In the genomic region with DNA sequence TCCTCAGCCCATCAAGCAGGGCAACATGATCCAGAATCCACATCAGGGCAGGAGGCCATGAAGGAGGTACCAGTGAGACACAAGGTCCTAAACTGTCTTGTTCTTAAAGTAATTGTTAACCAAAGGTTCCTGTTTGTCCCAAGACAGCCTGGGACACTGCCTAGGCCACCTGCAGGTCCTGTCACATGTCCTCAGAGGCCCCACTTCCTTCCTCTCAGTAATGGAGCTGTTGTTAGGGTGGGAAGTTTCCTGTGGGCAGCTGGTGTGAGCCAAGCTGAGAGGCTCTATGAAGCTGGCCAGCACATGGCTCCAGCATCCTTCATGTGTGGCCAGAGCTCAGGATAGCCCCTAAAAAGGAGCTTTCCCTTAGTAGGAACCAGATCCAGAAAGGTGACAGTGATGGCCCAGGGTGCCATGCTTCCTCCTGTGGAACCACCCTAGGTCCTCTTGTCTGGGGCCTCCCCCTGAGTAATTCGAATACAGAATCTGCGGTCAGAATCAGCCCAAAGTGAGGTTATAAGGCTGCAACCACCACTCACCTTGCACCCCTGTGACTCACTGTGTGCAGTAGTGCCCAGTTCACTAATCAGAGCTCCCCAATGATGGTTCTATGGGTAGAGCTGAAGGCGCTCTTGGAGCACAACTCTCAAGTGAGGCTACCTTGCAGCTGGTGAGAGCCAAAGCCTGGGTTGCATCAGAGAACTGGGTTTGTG, we compare ENCODE assay signal across 11 mouse cellular contexts. TPM values are rescaled to one million over a fixed set of nuclear protein-coding genes. Genes with fewer than 3 reads are reported as not detected.
DNase-seq lines count a peak whose midpoint lies in the region; ATAC-seq and TF ChIP-seq lines count a peak whose summit lies in the region.
"Had no signal": no experiment of that assay in that cellular context is flagged by ENCODE, and none has a peak within 500 bp of the region (broad histone marks: within the 10 kb centered on the region; RNA-seq: fewer than 3 reads in every experiment).

No protein-coding gene starts in this region.

- intact Hi-C loops in heart, adult 2 months (cut with DNase I), result loop anchor here (5.0 to 10.0 kb wide), 2 partner anchors 100 to 202 kb away; no protein-coding TSS in a partner anchor
- intact Hi-C loops in heart, postnatal 14 days (cut with DNase I), result loop anchor here (2.0 kb wide), 1 partner anchor 70 kb away; no protein-coding TSS in a partner anchor

- H3K27me3 ChIP-seq in heart, adult 2 months (ENCODE audit: control insufficient read depth, insufficient read depth, low read length), result no peaks in the 10 kb centered on the region
- no peaks in the 10 kb centered on the region for H3K27me3 ChIP-seq in lung, embryonic 15.5 days
- H3K27me3 ChIP-seq in splenic B cell, adult 2 months (ENCODE audit: control insufficient read depth, insufficient read depth, low read length, poor library complexity, severe bottlenecking), result no peaks in the 10 kb centered on the region
- H3K27me3 ChIP-seq in intestine, embryonic 15.5 days (replicated peaks), result no peaks in the 10 kb centered on the region
- no peaks in the 10 kb centered on the region for H3K27me3 ChIP-seq in hindbrain, embryonic 13.5 days
- H3K27me3 ChIP-seq: embryonic facial prominence, embryonic 12.5 days; limb, embryonic 13.5 days had no signal

- peak overlapping the region; percentile 52 for H3K27ac ChIP-seq in heart, adult 2 months
- H3K27ac ChIP-seq in lung, embryonic 15.5 days, result 0 out of 2 replicates have a peak overlapping the region, but pooled peaks have one; percentile 29
- no peak overlapping the region for H3K27ac ChIP-seq in intestine, embryonic 15.5 days
- H3K27ac ChIP-seq in hindbrain, embryonic 13.5 days, result no peak overlapping the region
- H3K27ac ChIP-seq: embryonic facial prominence, embryonic 12.5 days; limb, embryonic 13.5 days had no signal

- no peak overlapping the region for H3K4me2 ChIP-seq in lung, embryonic 15.5 days
- no peak overlapping the region for H3K4me2 ChIP-seq in intestine, embryonic 15.5 days (replicated peaks)
- H3K4me2 ChIP-seq in hindbrain, embryonic 13.5 days, result no peak overlapping the region
- H3K4me2 ChIP-seq: embryonic facial prominence, embryonic 12.5 days; limb, embryonic 13.5 days had no signal

- no peak overlapping the region for H3K4me3 ChIP-seq in heart, adult 2 months
- no peak overlapping the region for H3K4me3 ChIP-seq in lung, embryonic 15.5 days
- H3K4me3 ChIP-seq in intestine, embryonic 15.5 days (replicated peaks), result no peak overlapping the region
- H3K4me3 ChIP-seq in hindbrain, embryonic 13.5 days, result no peak overlapping the region
- H3K4me3 ChIP-seq: embryonic facial prominence, embryonic 12.5 days; limb, embryonic 13.5 days had no signal

- 89% methylated on average over 3 of the region's 3 CpGs for WGBS in heart, adult 2 months
- 88% methylated on average over 3 of the region's 3 CpGs for WGBS in lung, embryonic 15.5 days
- WGBS in intestine, embryonic 15.5 days, result 87% methylated on average over 3 of the region's 3 CpGs
- WGBS in hindbrain, embryonic 13.5 days, result 97% methylated on average over 3 of the region's 3 CpGs

- TF ChIP-seq CTCF in heart, adult 2 months (IDR thresholded peaks at IDR 0.05), result no peak

- no peak for DNase-seq in heart, adult 2 months
- no peak for DNase-seq in heart, postnatal 14 days
- no peak for DNase-seq in lung, postnatal 4 days
- peak; percentile 17 for DNase-seq in splenic B cell, adult 2 months (ENCODE audit: low read depth, low spot score)

- TF ChIP-seq EP300 in heart, adult 2 months (IDR thresholded peaks at IDR 0.05; ENCODE audit: insufficient read depth, low read depth, low read length), result peak; percentile 50; the same call in 1 of the 2 replicates

- no peaks in the 10 kb centered on the region for H3K9me3 ChIP-seq in lung, embryonic 15.5 days
- no peaks in the 10 kb centered on the region for H3K9me3 ChIP-seq in intestine, embryonic 15.5 days
- no peaks in the 10 kb centered on the region for H3K9me3 ChIP-seq in hindbrain, embryonic 13.5 days
- H3K9me3 ChIP-seq: embryonic facial prominence, embryonic 12.5 days; limb, embryonic 13.5 days had no signal

- no peaks in the 10 kb centered on the region; the same call in 1 of the 2 replicates for H3K4me1 ChIP-seq in heart, adult 2 months (ENCODE audit: control insufficient read depth, insufficient read depth, low read length)
- H3K4me1 ChIP-seq in lung, embryonic 15.5 days, result no peaks in the 10 kb centered on the region
- no peaks in the 10 kb centered on the region for H3K4me1 ChIP-seq in intestine, embryonic 15.5 days (replicated peaks)
- no peaks in the 10 kb centered on the region for H3K4me1 ChIP-seq in hindbrain, embryonic 13.5 days (replicated peaks)
- H3K4me1 ChIP-seq: embryonic facial prominence, embryonic 12.5 days; limb, embryonic 13.5 days had no signal

- no peaks in the 10 kb centered on the region for H3K79me2 ChIP-seq in heart, adult 2 months (replicated peaks; ENCODE audit: control insufficient read depth, insufficient read depth, low read length)

- TF ChIP-seq POLR2A in heart, adult 2 months (IDR thresholded peaks at IDR 0.05; ENCODE audit: insufficient read depth, low read depth, low read length), result 0 out of 2 replicates have a peak, but pooled peaks have one; percentile 15

- ATAC-seq in lung, embryonic 15.5 days (ENCODE audit: borderline replicate concordance, extremely low read depth, low FRiP score, low TSS enrichment), result peak; percentile 62
- ATAC-seq in granulocyte monocyte progenitor cell, adult 5-6 weeks (replicated peaks; ENCODE audit: poor library complexity, severe bottlenecking), result peak; percentile 71
- no peak for ATAC-seq in intestine, embryonic 15.5 days
- no peak for ATAC-seq in hindbrain, embryonic 13.5 days (ENCODE audit: low FRiP score)
- ATAC-seq: intestine, postnatal 0 days had no signal

- H3K9ac ChIP-seq in heart, adult 2 months (ENCODE audit: low read depth, low read length), result no peak overlapping the region
- H3K9ac ChIP-seq in lung, embryonic 15.5 days, result no peak overlapping the region
- no peak overlapping the region for H3K9ac ChIP-seq in intestine, embryonic 15.5 days
- no peak overlapping the region for H3K9ac ChIP-seq in hindbrain, embryonic 13.5 days
- H3K9ac ChIP-seq: embryonic facial prominence, embryonic 12.5 days; limb, embryonic 13.5 days had no signal

- H3K36me3 ChIP-seq in heart, adult 2 months (ENCODE audit: control insufficient read depth, insufficient read depth, low read length), result no peaks in the 10 kb centered on the region
- peaks cover 48% of the 10 kb centered on the region for H3K36me3 ChIP-seq in lung, embryonic 15.5 days
- H3K36me3 ChIP-seq in splenic B cell, adult 2 months (ENCODE audit: control insufficient read depth, insufficient read depth, low read length, poor library complexity, severe bottlenecking), result peaks cover 5% of the 10 kb centered on the region
- peaks cover 32% of the 10 kb centered on the region; the same call in 1 of the 2 replicates for H3K36me3 ChIP-seq in intestine, embryonic 15.5 days
- peaks cover 85% of the 10 kb centered on the region for H3K36me3 ChIP-seq in hindbrain, embryonic 13.5 days

RNA-seq across cellular contexts. Expression of gene Mrnip, which starts 11.8 kb away (rescaled TPM):
- 1 to 10 TPM; 1.6 to 1.8 TPM for total RNA-seq in heart, adult 2 months (2021)
- polyA plus RNA-seq in heart, adult 2 months (2012; rRNA removed), result 3.0 and 3.5 TPM in 2 replicates
- 1 to 10 TPM; 3.4 to 4.3 TPM for total RNA-seq in heart, postnatal 14 days (2021)
- polyA plus RNA-seq in lung, embryonic 15.5 days (2015; fragmentation: Nextera tagmentation; extraction: Ambion mirVana), result 19.1 and 19.5 TPM in 2 replicates
- 18.4 and 27.7 TPM in 2 replicates for total RNA-seq in granulocyte monocyte progenitor cell, adult 5-6 weeks (2014; fragmentation: Nextera tagmentation)
- total RNA-seq in granulocyte monocyte progenitor cell, adult 5-6 weeks (2017), result 13.9 and 22.0 TPM in 2 replicates
- 9.6 and 12.5 TPM in 2 replicates for polyA plus RNA-seq in intestine, embryonic 15.5 days (2015; fragmentation: Nextera tagmentation; extraction: Ambion mirVana)
- polyA plus RNA-seq in hindbrain, embryonic 13.5 days (2015; fragmentation: Nextera tagmentation; extraction: Ambion mirVana), result 30.2 and 30.6 TPM in 2 replicates

RNA-seq across cellular contexts. Expression of gene Tbc1d9b, which starts 31.3 kb away (rescaled TPM):
- 10 to 100 TPM; 41.4 to 44.0 TPM for total RNA-seq in heart, adult 2 months (2021)
- 30.9 and 39.6 TPM in 2 replicates for polyA plus RNA-seq in heart, adult 2 months (2012; rRNA removed)
- total RNA-seq in heart, postnatal 14 days (2021), result 10 to 100 TPM; 41.8 to 43.4 TPM
- 40.0 and 46.5 TPM in 2 replicates for polyA plus RNA-seq in lung, embryonic 15.5 days (2015; fragmentation: Nextera tagmentation; extraction: Ambion mirVana)
- total RNA-seq in granulocyte monocyte progenitor cell, adult 5-6 weeks (2014; fragmentation: Nextera tagmentation), result 53.7 and 63.7 TPM in 2 replicates
- total RNA-seq in granulocyte monocyte progenitor cell, adult 5-6 weeks (2017), result 76.4 and 97.2 TPM in 2 replicates
- 30.4 and 31.5 TPM in 2 replicates for polyA plus RNA-seq in intestine, embryonic 15.5 days (2015; fragmentation: Nextera tagmentation; extraction: Ambion mirVana)
- 37.5 and 40.7 TPM in 2 replicates for polyA plus RNA-seq in hindbrain, embryonic 13.5 days (2015; fragmentation: Nextera tagmentation; extraction: Ambion mirVana)

RNA-seq across cellular contexts. Expression of gene Sqstm1, which starts 48.1 kb away (rescaled TPM):
- total RNA-seq in heart, adult 2 months (2021), result 100 to 1,000 TPM; 298 to 421 TPM
- polyA plus RNA-seq in heart, adult 2 months (2012; rRNA removed), result 200 and 225 TPM in 2 replicates
- 100 to 1,000 TPM; 234 to 282 TPM for total RNA-seq in heart, postnatal 14 days (2021)
- polyA plus RNA-seq in lung, embryonic 15.5 days (2015; fragmentation: Nextera tagmentation; extraction: Ambion mirVana), result 251 and 273 TPM in 2 replicates
- total RNA-seq in granulocyte monocyte progenitor cell, adult 5-6 weeks (2014; fragmentation: Nextera tagmentation), result 89.7 and 92.6 TPM in 2 replicates
- total RNA-seq in granulocyte monocyte progenitor cell, adult 5-6 weeks (2017), result 131 and 165 TPM in 2 replicates
- 189 and 205 TPM in 2 replicates for polyA plus RNA-seq in intestine, embryonic 15.5 days (2015; fragmentation: Nextera tagmentation; extraction: Ambion mirVana)
- polyA plus RNA-seq in hindbrain, embryonic 13.5 days (2015; fragmentation: Nextera tagmentation; extraction: Ambion mirVana), result 318 and 320 TPM in 2 replicates

RNA-seq across cellular contexts. Expression of gene Mgat4b, which starts 48.2 kb away (rescaled TPM):
- 10 to 100 TPM; 78.6 to 82.0 TPM for total RNA-seq in heart, adult 2 months (2021)
- 53.8 and 56.7 TPM in 2 replicates for polyA plus RNA-seq in heart, adult 2 months (2012; rRNA removed)
- 100 to 1,000 TPM in 1 of 2 experiments, 10 to 100 TPM in 1; 97.2 to 101 TPM for total RNA-seq in heart, postnatal 14 days (2021)
- polyA plus RNA-seq in lung, embryonic 15.5 days (2015; fragmentation: Nextera tagmentation; extraction: Ambion mirVana), result 36.4 and 41.0 TPM in 2 replicates
- 22.7 and 23.9 TPM in 2 replicates for total RNA-seq in granulocyte monocyte progenitor cell, adult 5-6 weeks (2014; fragmentation: Nextera tagmentation)
- 11.5 and 14.6 TPM in 2 replicates for total RNA-seq in granulocyte monocyte progenitor cell, adult 5-6 weeks (2017)
- polyA plus RNA-seq in intestine, embryonic 15.5 days (2015; fragmentation: Nextera tagmentation; extraction: Ambion mirVana), result 29.5 and 31.5 TPM in 2 replicates
- polyA plus RNA-seq in hindbrain, embryonic 13.5 days (2015; fragmentation: Nextera tagmentation; extraction: Ambion mirVana), result 30.4 and 36.6 TPM in 2 replicates

Comparison
In these comparisons a context has a peak if more than half of its experiments do, and no peak if none do; other contexts are left out.
1. H3K27ac ChIP-seq: peak in heart, adult 2 months (single experiment) and lung, embryonic 15.5 days (single experiment); none in intestine, embryonic 15.5 days (single experiment) and hindbrain, embryonic 13.5 days (single experiment).
2. ATAC-seq: peak in lung, embryonic 15.5 days (single experiment) and granulocyte monocyte progenitor cell, adult 5-6 weeks (single experiment); none in intestine, embryonic 15.5 days (single experiment) and hindbrain, embryonic 13.5 days (single experiment).